Mouse (Mus musculus) thymus, adult 2 months (tissue): Measurements from ENCODE around the gene Lrfn1. TPM values are rescaled to one million over a fixed set of nuclear protein-coding genes. Genes with fewer than 3 reads are reported as not detected.
A peak's percentile ranks its signal among the peaks of the same experiment; 100 is the strongest.

ENCODE experiments used
- DNase-seq: peaks from one replicate; pipeline ENCODE4 v3.0.0; 2021
- H3K27ac ChIP-seq: fragments of 200-500 bp; 2 replicates; pipeline ENCODE4 v1.5.1; 2012; ENCODE audit warnings: low read length, control low read depth; ENCODE audit not compliant: control insufficient read depth, insufficient read depth
- H3K27me3 ChIP-seq: fragments of 200-500 bp; 2 replicates; pipeline ENCODE4 v1.6.1; 2012; ENCODE audit warnings: mild to moderate bottlenecking, low read length, moderate library complexity, mixed read lengths; ENCODE audit not compliant: control insufficient read depth, insufficient read depth
- H3K36me3 ChIP-seq: fragments of 200-500 bp; 2 replicates; pipeline ENCODE4 v1.6.1; 2012; ENCODE audit warnings: mild to moderate bottlenecking, low read length, moderate library complexity; ENCODE audit not compliant: control insufficient read depth, insufficient read depth
- H3K4me1 ChIP-seq: fragments of 200-500 bp; replicated peaks from 2 replicates; pipeline ENCODE4 v1.6.1; 2012; ENCODE audit warnings: low read length; ENCODE audit not compliant: control insufficient read depth, insufficient read depth
- H3K4me3 ChIP-seq: fragments of 200-500 bp; 2 replicates; pipeline ENCODE4 v1.5.1; 2012; ENCODE audit warnings: mild to moderate bottlenecking, low read length, control low read depth, moderate library complexity; ENCODE audit not compliant: control insufficient read depth, insufficient read depth
- CTCF ChIP-seq: fragments of 200-500 bp; IDR thresholded peaks from 2 replicates; pipeline ENCODE4 v1.5.1; 2012; ENCODE audit warnings: mild to moderate bottlenecking, control low read depth, low read length, moderate library complexity, borderline replicate concordance; ENCODE audit not compliant: control insufficient read depth, poor library complexity, insufficient read depth; ENCODE audit errors: extremely low read depth
- POLR2A ChIP-seq: fragments of 200-500 bp; IDR thresholded peaks from 2 replicates; pipeline ENCODE4 v1.6.1; 2012; ENCODE audit warnings: mild to moderate bottlenecking, low read length, control low read depth, moderate library complexity; ENCODE audit not compliant: control insufficient read depth, poor library complexity, insufficient read depth; ENCODE audit errors: extremely low read depth
- WGBS: fragments of 180-500 bp; shearing (Covaris S2); methylation state at CpG from one replicate; pipeline ENCODE4 v1.1.7; 2018; 5-methylcytosine and 5-hydroxymethylcytosine counted together
- polyA plus RNA-seq: library from polyadenylated mRNA; depleted of rRNA; stranded (reverse); fragments of >200 nt; gene quantifications from 2 replicates; pipeline ENCODE4 v1.2.3, GENCODE M21; 2012

The Lrfn1 gene
- polyA plus RNA-seq, 1 experiment, result 7.6 TPM

DNA sequence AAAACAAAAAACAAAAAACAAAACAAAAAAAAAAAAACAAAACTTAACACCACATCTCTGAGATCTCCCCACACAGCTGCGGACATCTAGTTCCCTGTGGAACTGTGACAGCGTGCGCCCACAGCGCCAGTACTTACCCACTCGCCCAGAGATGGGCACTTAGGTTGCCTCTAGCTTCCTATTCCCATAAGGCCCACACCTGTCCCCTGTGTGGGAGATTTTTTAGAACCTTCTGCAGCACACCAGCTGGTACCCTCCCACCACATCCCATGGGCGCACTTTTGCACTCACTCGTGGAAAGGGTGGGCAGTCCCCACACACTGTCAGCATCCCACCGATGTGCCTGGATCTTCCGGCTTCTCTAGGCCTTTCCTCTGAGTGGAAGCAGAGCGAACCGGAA, 31.1 kb downstream of the Lrfn1 start:
- TF ChIP-seq POLR2A (no peak), CTCF (no peak)
- DNase-seq, result no peak
- Histone ChIP-seq H3K4me3 (no peak overlapping the region), H3K4me1 (no peaks in the 10 kb centered on the region), H3K36me3 (no peaks in the 10 kb centered on the region), H3K27me3 (no peaks in the 10 kb centered on the region; the same call in 1 of the 2 replicates), H3K27ac (no peak overlapping the region)
- 85% methylated on average over 11 of the region's 11 CpGs for WGBS

- TF ChIP-seq CTCF (no peak), POLR2A (no peak)
- H3K4me1 ChIP-seq, result no peaks in the 10 kb centered on the region
- WGBS, result 75% methylated on average over 4 of the region's 4 CpGs
These were observed 32.4 kb downstream of the Lrfn1 start for GRCm38 (mm10) chr7:28484192-28484591.

DNA sequence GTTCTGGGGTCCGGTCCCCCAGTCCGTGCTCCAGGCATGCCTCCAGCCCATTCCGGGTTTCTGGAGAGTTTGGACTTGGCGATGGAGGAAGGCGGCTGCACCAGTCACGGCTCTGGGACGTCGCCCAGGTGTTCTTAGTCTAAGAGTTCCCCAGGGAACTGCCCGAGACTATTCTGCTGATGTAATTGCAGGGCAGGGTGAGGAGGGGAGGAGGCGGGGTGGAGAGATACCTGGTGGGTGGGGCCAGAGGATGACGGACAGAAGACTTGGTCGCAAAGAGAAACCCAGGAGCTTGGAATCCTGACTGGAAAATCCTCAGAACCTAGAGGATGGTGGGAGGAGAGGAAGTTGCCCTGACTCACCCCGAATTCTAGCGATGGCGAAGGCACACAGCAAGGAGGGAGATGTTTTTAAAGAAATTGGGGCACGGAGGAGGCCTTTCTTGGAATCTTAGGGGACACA, 36.3 kb downstream of the Lrfn1 start:
- WGBS, result 13% methylated on average over 16 of the region's 16 CpGs

More at GRCm38 (mm10) chr7:28484192-28484591, 32.4 kb downstream of the Lrfn1 start:
- no peak for DNase-seq
- Histone ChIP-seq H3K36me3 (no peaks in the 10 kb centered on the region), H3K27ac (no peak overlapping the region), H3K27me3 (no peaks in the 10 kb centered on the region; the same call in 1 of the 2 replicates), H3K4me3 (no peak overlapping the region)

DNA sequence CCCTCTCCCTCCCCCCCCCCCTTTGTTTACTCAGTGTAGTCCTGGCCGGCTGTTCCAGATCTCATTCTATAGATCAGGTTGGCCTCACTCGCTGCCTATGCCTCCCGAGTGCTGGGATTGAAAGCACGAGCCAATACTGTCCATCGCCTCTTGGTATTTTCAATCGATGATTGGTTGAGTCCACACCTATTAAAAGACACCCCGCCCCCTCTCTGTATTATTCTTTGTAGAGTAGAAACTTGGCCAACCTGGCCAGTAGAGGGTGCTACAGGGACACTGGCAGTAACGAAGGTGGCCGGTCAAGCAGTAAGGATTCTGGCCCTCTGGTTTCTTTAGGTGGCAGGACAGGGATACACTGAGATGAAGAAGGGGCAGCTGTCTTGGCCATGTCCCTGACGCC, 38.6 kb downstream of the Lrfn1 start:
- 9% methylated on average over 10 of the region's 10 CpGs for WGBS
- Histone ChIP-seq H3K27me3 (no peaks in the 10 kb centered on the region; the same call in 1 of the 2 replicates), H3K4me3 (no peak overlapping the region)

More for the DNA sequence above, 36.3 kb downstream of the Lrfn1 start:
- no peak overlapping the region for H3K4me3 ChIP-seq
- no peak overlapping the region for H3K27ac ChIP-seq
- peaks cover 3% of the 10 kb centered on the region; the same call in 1 of the 2 replicates for H3K4me1 ChIP-seq
- TF ChIP-seq CTCF, result no peak
- no peak for TF ChIP-seq POLR2A
- no peaks in the 10 kb centered on the region for H3K36me3 ChIP-seq
- no peak for DNase-seq
- no peaks in the 10 kb centered on the region; the same call in 1 of the 2 replicates for H3K27me3 ChIP-seq

DNA sequence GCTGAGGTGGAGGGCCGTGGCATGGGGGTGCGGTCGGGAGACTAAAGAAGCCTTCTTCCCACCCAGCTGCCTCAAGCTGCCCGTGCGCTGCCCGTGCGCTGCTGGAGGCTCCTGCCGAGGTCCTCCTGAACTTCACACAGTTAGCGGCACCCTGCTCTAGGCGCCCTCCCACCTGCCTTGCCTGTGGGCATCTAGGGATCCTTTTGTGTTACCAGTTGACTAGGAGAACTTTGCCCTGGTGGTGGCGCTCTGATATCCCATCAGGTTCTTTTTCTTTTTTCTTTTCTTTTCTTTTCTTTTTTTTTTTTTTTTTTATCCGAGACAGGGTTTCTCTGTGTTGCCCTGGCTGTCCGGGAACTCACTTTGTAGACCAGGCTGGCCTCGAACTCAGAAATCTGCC, 39.1 kb downstream of the Lrfn1 start:
- H3K27me3 ChIP-seq, result no peaks in the 10 kb centered on the region; the same call in 1 of the 2 replicates
- no peaks in the 10 kb centered on the region for H3K36me3 ChIP-seq
- H3K4me3 ChIP-seq, result no peak overlapping the region
- no peak for DNase-seq
- 41% methylated on average over 14 of the region's 14 CpGs for WGBS
- peaks cover 3% of the 10 kb centered on the region; the same call in 1 of the 2 replicates for H3K4me1 ChIP-seq
- no peak overlapping the region for H3K27ac ChIP-seq
- TF ChIP-seq POLR2A (no peak), CTCF (no peak)

More for the DNA sequence above, 38.6 kb downstream of the Lrfn1 start:
- Histone ChIP-seq H3K27ac (no peak overlapping the region), H3K4me1 (peaks cover 3% of the 10 kb centered on the region; the same call in 1 of the 2 replicates), H3K36me3 (no peaks in the 10 kb centered on the region)
- peak; percentile 37; the same call in 1 of the 2 replicates for TF ChIP-seq CTCF
- no peak for TF ChIP-seq POLR2A
- peak; percentile 56 for DNase-seq

DNA sequence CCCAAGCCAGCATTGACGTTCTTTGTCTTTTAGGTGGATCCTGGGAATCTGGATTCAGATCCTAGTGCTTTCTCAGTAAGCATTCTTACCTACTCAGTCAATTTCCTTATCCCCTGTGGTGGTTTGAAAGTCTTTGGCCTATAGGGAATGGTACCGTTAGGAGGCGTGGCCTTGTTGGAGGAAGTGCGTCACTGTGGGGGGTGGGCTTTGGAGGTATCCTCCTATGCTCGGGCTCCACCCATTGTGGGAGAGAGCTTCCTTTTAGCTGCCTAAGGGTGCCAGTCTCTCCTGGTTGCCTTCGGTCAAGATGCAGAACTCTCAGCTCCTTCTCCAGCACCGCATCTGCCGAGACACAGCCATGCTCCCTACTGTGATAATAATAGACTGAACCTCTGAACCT, 40.5 kb downstream of the Lrfn1 start:
- Histone ChIP-seq H3K27me3 (no peaks in the 10 kb centered on the region; the same call in 1 of the 2 replicates), H3K4me3 (no peak overlapping the region), H3K4me1 (peaks cover 3% of the 10 kb centered on the region; the same call in 1 of the 2 replicates), H3K36me3 (no peaks in the 10 kb centered on the region), H3K27ac (no peak overlapping the region)
- DNase-seq, result no peak
- 95% methylated on average over 8 of the region's 8 CpGs for WGBS
- TF ChIP-seq CTCF, result no peak
- no peak for TF ChIP-seq POLR2A
